Mouse (Mus musculus) stomach, postnatal 0 days (tissue): ENCODE data around the gene Pigg.

Experiments used
- CTCF ChIP-seq: IDR thresholded peaks from 2 replicates; pipeline ENCODE4 v1.5.1; 2016; ENCODE audit warnings: antibody characterized with exemption, low read depth, mild to moderate bottlenecking, moderate library complexity
- EP300 ChIP-seq: optimal IDR thresholded peaks from 2 replicates; pipeline ENCODE3; 2016; ENCODE audit warnings: antibody characterized with exemption

DNA sequence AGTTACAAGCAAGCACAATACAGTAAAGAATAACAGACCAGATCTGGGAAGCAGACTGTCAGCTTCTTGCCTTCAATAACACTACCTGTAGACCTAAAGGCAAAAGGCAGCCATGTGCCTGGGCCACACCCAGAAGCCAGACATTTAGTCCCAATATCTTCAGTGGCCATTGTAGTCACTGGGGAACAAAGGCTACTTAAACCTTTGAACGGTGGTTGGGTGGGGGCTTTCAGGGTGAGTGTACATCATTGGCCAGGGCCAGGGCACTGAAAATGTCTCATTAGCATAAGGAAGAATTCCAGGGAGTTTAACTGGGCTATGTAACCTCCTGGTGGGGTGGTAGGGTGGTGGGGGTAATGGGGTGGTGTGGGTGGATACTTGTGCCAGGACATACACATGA lies 18.6 kb downstream of the Pigg start:
- TF ChIP-seq CTCF, result no peak
- no peak for TF ChIP-seq EP300
